Mouse (Mus musculus) liver, adult 2 months (tissue): ENCODE data around the gene Tet3. TPM values are rescaled to one million over a fixed set of nuclear protein-coding genes. Genes with fewer than 3 reads are reported as not detected.

Experiments used
- DNase-seq: peaks from one replicate; pipeline ENCODE4 v3.0.0-alpha.2; 2011; ENCODE audit warnings: low read depth, low spot score; ENCODE audit errors: extremely low read depth
- H3K27ac ChIP-seq: fragments of 200-500 bp; replicated peaks from 2 replicates; pipeline ENCODE4 v1.5.1; 2012; ENCODE audit warnings: low read depth, mild to moderate bottlenecking, control low read depth, inconsistent platforms, low read length; ENCODE audit not compliant: insufficient read depth
- H3K27me3 ChIP-seq: fragments of 200-500 bp; 2 replicates; pipeline ENCODE4 v1.6.1; 2012; ENCODE audit warnings: mild to moderate bottlenecking, moderate library complexity, low read length, inconsistent platforms; ENCODE audit not compliant: control insufficient read depth, insufficient read depth
- H3K36me3 ChIP-seq: fragments of 200-500 bp; 2 replicates; pipeline ENCODE4 v1.6.1; 2012; ENCODE audit warnings: low read length, inconsistent platforms; ENCODE audit not compliant: control insufficient read depth, insufficient read depth
- H3K4me1 ChIP-seq: fragments of 200-500 bp; 2 replicates; pipeline ENCODE4 v1.6.1; 2011; ENCODE audit warnings: low read length; ENCODE audit not compliant: control insufficient read depth, insufficient read depth
- H3K4me3 ChIP-seq: fragments of 200-500 bp; 2 replicates; pipeline ENCODE4 v1.5.1; 2011; ENCODE audit warnings: low read depth, mild to moderate bottlenecking, control low read depth, low read length, moderate library complexity; ENCODE audit not compliant: insufficient read depth
- H3K79me2 ChIP-seq: fragments of 200-500 bp; 2 replicates; pipeline ENCODE4 v1.6.1; 2012; ENCODE audit warnings: inconsistent platforms, mild to moderate bottlenecking, low read length, moderate library complexity; ENCODE audit not compliant: control insufficient read depth, insufficient read depth
- H3K9ac ChIP-seq: fragments of 200-500 bp; 2 replicates; pipeline ENCODE4 v1.6.1; 2012; ENCODE audit warnings: low read depth, mild to moderate bottlenecking, control low read depth, inconsistent platforms, low read length
- CTCF ChIP-seq: fragments of 200-500 bp; IDR thresholded peaks from 2 replicates; pipeline ENCODE4 v1.5.1; 2011; ENCODE audit warnings: low read depth, low read length, control low read depth
- POLR2A ChIP-seq: fragments of 200-500 bp; IDR thresholded peaks from 2 replicates; pipeline ENCODE4 v1.6.1; 2011; ENCODE audit warnings: low read length, control low read depth; ENCODE audit not compliant: insufficient read depth; ENCODE audit errors: extremely low read depth
- WGBS: fragments of 180-500 bp; shearing (Covaris S2); methylation state at CpG from one replicate; pipeline ENCODE4 v1.1.7; 2018; 5-methylcytosine and 5-hydroxymethylcytosine counted together
- polyA plus RNA-seq: library from polyadenylated mRNA; depleted of rRNA; stranded (reverse); fragments of >200 nt; gene quantifications from 2 replicates; pipeline ENCODE4 v1.2.3, GENCODE M21; 2012
- total RNA-seq: library from RNA; depleted of rRNA; stranded (reverse); fragments of >200 nt; gene quantifications from 2 replicates; pipeline ENCODE4 v1.2.3, GENCODE M21; 2014

The Tet3 gene
- total and polyA plus RNA-seq, 2 experiments: 4.5 to 4.6 TPM

- no peak overlapping the region for H3K27ac ChIP-seq
- 59% methylated on average over 9 of the region's 9 CpGs for WGBS
- H3K4me3 ChIP-seq: no peak overlapping the region
- no peak overlapping the region for H3K9ac ChIP-seq
- DNase-seq: peak; percentile 57
- H3K79me2 ChIP-seq: peaks cover 25% of the 10 kb centered on the region; the same call in 1 of the 2 replicates
- H3K36me3 ChIP-seq: no peaks in the 10 kb centered on the region
- peaks cover 17% of the 10 kb centered on the region; the same call in 1 of the 2 replicates for H3K4me1 ChIP-seq
- TF ChIP-seq CTCF (no peak), POLR2A (no peak)
- no peaks in the 10 kb centered on the region for H3K27me3 ChIP-seq
These were observed 48.7 kb downstream of the Tet3 start for GRCm38 (mm10) chr6:83410046-83410706.

GRCm38 (mm10) chr6:83408510-83408909, 50.4 kb downstream of the Tet3 start:
- WGBS: 73% methylated on average over 9 of the region's 9 CpGs
- Histone ChIP-seq H3K36me3 (no peaks in the 10 kb centered on the region; the same call in 1 of the 2 replicates), H3K4me3 (no peak overlapping the region), H3K4me1 (peaks cover 13% of the 10 kb centered on the region; the same call in 1 of the 2 replicates), H3K79me2 (peaks cover 22% of the 10 kb centered on the region; the same call in 1 of the 2 replicates), H3K27ac (no peak overlapping the region), H3K27me3 (no peaks in the 10 kb centered on the region), H3K9ac (no peak overlapping the region)
- DNase-seq: no peak
- TF ChIP-seq CTCF (no peak), POLR2A (no peak)

- Histone ChIP-seq H3K9ac (no peak overlapping the region), H3K27me3 (no peaks in the 10 kb centered on the region), H3K79me2 (peaks cover 10% of the 10 kb centered on the region; the same call in 1 of the 2 replicates), H3K36me3 (peaks cover 3% of the 10 kb centered on the region), H3K4me3 (no peak overlapping the region), H3K4me1 (peaks cover 4% of the 10 kb centered on the region; the same call in 1 of the 2 replicates), H3K27ac (no peak overlapping the region)
- no peak for DNase-seq
- 84% methylated on average over 7 of the region's 7 CpGs for WGBS
- TF ChIP-seq CTCF: no peak
- TF ChIP-seq POLR2A: no peak
These were observed 53.3 kb downstream of the Tet3 start for GRCm38 (mm10) chr6:83405511-83406064.

GRCm38 (mm10) chr6:83404571-83404970, 54.3 kb downstream of the Tet3 start:
- peaks cover 6% of the 10 kb centered on the region; the same call in 1 of the 2 replicates for H3K79me2 ChIP-seq
- no peak overlapping the region for H3K4me3 ChIP-seq
- H3K27ac ChIP-seq: no peak overlapping the region
- H3K9ac ChIP-seq: no peak overlapping the region
- no peaks in the 10 kb centered on the region for H3K27me3 ChIP-seq
- peaks cover 3% of the 10 kb centered on the region for H3K36me3 ChIP-seq
- no peak for TF ChIP-seq CTCF
- TF ChIP-seq POLR2A: no peak
- no peaks in the 10 kb centered on the region for H3K4me1 ChIP-seq
- no peak for DNase-seq
- 98% methylated on average over 13 of the region's 13 CpGs for WGBS

- no peak for TF ChIP-seq POLR2A
- TF ChIP-seq CTCF: no peak
- Histone ChIP-seq H3K36me3 (peaks cover 3% of the 10 kb centered on the region), H3K4me3 (no peak overlapping the region), H3K27me3 (no peaks in the 10 kb centered on the region), H3K4me1 (no peaks in the 10 kb centered on the region), H3K79me2 (peaks cover 4% of the 10 kb centered on the region; the same call in 1 of the 2 replicates), H3K27ac (no peak overlapping the region), H3K9ac (no peak overlapping the region)
- WGBS: 97% methylated on average over 8 of the region's 8 CpGs
- no peak for DNase-seq
These were observed 55.4 kb downstream of the Tet3 start for GRCm38 (mm10) chr6:83403481-83403880.

- H3K4me3 ChIP-seq: no peak overlapping the region
- WGBS: 76% methylated on average over 3 of the region's 3 CpGs
- TF ChIP-seq CTCF (no peak), POLR2A (no peak)
- H3K9ac ChIP-seq: no peak overlapping the region
- H3K36me3 ChIP-seq: peaks cover 14% of the 10 kb centered on the region
- DNase-seq: no peak
- peaks cover 20% of the 10 kb centered on the region for H3K79me2 ChIP-seq
- no peaks in the 10 kb centered on the region for H3K27me3 ChIP-seq
- H3K4me1 ChIP-seq: no peaks in the 10 kb centered on the region
- no peak overlapping the region for H3K27ac ChIP-seq
These were observed 59.1 kb downstream of the Tet3 start for GRCm38 (mm10) chr6:83399790-83400189.
